Mouse (Mus musculus) lung, postnatal 0 days (tissue): Measurements from ENCODE around the gene Defb35.

Source experiments
- CTCF ChIP-seq: IDR thresholded peaks from 2 replicates; pipeline ENCODE4 v1.5.1; 2016; ENCODE audit warnings: antibody characterized with exemption, mild to moderate bottlenecking
- EP300 ChIP-seq: IDR thresholded peaks from 2 replicates; pipeline ENCODE4 v1.6.1; 2016; ENCODE audit warnings: antibody characterized with exemption, mild to moderate bottlenecking, control low read depth

- TF ChIP-seq CTCF (no peak), EP300 (no peak)
Measured at GRCm38 (mm10) chr8:21915625-21916024, 22.5 kb upstream of the Defb35 start.
